Mouse (Mus musculus): Measurements from ENCODE around the gene Lrig1.

Lrig1 gene

DNA sequence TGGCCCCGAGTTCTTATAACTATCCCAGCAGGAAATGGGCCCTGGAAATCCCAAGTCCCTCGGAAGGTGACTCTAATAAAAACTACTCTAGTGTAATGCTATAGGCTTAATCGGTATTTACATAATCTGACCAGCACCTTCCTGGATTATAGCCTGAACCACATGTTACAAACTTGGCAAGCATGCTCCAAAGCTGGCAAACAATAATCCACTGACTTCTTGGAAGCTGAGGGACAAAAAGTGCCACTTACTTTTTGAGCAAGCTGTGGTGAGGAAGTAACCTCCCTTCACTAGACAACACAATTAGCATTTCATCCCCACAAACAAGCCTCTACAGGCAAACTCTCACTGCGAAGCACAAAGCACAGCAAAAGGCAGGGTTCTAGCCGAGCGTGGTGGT, 30.6 kb downstream of the Lrig1 start:
- DNase-seq, result no peak

DNA sequence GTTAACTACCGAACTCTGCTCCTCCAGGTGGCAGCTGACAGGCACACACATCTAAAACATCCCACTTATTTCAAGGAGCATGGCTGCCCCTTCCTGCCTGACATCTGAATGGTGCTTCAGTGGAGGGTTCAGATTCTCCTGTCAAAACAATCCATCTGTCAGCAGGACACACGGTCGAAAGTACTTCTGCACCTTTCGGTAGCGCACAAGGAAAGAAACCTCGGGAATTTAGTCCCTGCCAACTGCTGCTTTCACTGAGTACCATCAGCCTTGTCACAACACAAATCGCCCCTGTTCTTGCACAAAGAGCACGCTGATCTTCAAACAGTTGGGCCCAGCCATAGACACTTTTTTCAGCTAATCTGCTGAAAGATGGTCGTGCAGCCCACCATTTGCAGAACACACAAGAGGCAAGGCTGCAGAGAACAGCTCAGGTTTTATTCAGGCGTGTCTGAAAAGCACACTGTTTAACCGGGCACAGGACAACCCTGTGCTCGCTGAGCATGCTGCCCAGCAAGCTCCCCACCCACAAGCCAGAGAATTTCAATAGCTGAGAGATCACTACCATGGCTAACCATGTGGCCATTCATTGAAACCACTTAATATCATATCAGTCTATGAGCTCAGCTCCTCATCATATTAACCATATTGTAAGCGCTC, 31.6 kb downstream of the Lrig1 start:
- no peak for DNase-seq

DNA sequence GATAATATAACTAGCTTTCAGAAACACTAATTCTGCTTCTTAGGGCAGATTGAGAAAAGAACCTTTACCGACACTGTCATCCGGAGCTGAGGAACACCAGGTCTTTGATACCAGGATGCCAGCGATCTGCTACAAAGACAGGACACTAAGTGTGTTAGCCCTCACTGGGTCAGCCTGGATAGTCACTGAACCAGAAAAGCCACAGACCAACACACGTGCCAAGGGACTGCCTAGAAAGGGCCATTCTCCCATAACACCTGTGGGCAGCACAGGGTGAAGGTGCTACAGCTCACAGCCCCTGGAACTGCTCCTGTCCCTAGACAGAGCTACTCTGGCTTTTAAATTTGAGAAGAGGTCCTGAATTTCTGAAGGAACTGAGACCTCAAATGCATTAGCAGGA, 32.8 kb downstream of the Lrig1 start:
- DNase-seq, result no peak

DNA sequence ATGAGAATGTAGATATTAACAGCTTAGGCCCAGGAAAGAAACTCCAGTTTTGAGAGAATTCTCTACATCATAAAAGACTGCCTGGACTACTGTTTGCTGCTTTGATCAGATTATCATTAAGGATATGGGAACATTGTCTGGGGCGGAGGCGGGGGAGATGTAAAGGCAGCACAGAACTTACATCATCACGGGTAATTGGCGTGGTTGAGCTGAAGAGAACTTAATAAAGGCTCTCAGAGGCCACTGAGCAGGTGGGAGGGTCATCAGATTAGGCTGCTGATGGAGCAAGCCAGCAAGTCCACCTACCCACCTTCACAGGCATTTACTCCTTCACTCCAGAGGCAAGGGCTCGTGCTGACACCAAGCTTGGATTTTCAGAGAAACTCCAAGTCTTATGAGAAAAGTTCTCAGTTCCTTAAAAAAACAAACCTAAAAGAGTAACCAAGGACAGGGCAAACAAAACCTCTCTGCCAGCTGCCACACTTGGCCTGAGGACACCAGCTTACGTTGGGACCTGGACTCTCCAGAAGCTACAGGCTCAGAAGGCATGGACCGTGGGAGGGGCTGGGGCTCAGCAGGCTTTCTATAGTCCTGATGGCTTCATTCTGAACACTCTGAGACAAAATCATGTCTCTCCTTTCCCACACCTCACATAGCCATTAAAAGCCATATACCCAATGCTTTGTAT, 33.4 kb downstream of the Lrig1 start:
- DNase-seq, result no peak

DNA sequence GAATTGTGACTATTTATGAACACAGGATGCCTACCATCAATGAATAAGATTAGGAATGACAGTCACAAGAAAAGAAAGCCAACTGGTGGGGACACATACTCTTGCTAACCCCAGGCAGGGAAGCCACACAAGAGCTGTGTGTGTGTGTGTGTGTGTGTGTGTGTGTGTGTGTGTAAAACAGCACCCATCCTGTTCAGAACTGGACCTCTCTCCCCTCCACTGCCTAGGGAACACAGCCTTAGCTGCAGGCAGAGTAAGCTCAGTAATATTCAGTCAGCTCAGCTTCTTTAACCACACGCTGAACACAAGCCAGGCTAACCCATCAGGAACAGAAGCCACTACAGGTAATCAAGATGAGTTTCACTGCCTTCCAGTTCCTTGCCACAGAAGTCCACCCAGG, 34.3 kb downstream of the Lrig1 start:
- no peak for DNase-seq

DNA sequence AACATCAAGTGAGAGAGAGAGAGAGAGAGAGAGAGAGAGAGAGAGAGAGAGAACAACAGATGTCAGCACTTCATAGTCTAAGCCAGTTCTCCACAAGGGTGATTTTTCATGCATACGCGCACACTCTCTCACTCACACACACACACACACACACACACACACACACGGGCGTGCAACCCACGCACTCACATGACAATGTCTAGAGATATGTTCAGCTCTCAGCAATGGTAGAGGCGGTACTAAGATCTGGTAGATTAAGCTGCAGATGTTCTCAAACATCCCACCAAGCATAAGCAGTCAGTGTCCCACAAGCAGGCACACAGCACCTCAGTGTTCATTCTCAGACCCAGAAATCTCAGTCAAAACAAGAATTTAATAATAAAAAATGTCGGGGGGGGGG, 34.7 kb downstream of the Lrig1 start:
- no peak for DNase-seq

DNA sequence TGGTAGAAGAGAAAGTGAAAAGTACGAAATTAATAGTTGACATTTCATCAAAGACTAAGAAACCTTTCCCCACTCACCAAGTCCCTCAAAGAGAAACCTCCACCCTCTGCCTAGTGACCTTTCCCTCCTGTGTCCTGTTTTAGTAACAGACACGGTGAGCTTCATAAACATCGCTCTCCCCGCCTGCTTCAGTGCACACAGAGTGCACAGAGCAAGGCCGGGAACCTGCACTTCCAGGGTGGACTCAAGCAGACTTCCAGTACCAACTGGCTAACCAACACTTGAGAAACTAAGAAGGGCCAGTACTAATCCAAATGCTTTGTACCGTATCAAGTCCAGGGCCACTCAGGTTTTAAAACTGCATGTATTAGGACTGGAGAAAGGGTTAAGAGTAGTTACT, 36.0 kb downstream of the Lrig1 start:
- no peak for DNase-seq

DNA sequence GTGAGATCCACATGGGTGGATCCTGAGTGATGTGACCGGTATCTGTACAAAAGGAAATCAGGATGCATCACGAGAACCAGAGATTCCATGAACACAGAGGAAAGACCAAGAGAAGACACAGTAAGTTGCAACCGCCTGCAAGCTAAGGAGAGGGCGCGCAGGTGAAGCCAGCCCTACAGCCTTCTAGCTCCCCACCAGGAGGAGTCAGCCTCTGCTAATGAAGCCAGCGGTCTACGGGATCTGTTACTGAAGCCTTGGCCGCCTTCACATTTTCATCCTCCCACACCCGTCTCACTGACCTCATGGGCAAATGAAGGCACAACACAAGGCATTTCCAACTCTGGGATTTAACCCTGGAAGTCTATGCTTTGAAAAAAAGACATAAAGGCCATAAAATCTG, 38.0 kb downstream of the Lrig1 start:
- DNase-seq, result no peak

DNA sequence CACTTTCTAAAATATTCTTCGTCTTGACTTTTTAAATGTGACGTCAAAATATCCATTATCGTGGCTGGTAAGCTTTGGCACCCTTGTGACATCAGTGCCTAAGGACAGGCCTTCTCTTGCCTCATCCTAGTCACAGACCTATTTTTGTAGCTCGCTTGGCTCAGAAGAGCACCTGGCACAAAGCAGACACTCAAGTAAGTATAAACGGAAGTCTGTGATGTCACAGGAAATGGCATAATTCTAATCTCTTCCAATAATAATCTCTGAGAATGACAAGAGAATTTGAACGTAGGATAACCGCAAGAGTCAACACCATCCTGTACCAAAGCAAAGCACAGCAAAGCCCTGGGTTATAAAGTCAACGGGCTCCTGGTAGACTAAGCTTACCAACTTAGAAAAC, 38.6 kb downstream of the Lrig1 start:
- DNase-seq, result no peak

DNA sequence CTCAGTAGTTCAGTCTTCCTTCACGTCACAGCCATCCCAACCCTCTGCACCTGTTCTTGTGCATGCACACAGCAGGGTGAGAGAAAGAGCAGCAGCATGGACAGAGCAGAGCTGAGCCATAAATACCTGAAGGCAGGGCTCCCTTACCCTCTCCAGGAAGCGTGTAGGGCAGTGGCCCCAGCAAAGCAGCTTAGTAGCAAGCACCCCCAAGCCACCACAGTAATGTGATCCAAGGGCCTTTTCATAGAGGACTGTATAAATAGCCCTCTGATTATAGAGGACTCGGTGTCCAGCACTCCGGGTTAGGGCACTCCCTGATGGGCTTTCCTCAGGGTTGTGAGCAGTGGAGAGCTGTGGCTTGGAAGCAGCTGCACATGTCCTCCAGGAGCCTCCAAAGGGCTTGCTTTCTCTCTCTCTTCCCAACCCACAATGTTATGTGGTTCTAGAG, 40.0 kb downstream of the Lrig1 start:
- DNase-seq, result no peak

DNA sequence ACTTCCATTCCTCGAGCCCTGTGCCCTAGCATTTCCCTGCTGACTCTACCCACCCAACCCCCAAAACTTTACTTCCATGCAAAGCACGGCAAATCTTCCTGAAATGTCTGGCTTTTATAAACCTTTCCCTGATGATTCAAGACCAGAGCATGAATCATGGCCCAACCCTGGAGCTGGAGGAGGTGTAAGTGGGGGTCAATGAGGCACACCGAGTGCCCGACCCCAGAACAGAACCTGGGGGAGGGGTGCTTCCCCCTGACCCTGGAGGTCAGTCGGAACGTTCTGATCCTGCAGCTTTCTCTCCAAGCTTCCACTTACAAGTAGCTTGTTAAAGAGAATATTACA, 41.9 kb downstream of the Lrig1 start:
- no peak for DNase-seq

DNA sequence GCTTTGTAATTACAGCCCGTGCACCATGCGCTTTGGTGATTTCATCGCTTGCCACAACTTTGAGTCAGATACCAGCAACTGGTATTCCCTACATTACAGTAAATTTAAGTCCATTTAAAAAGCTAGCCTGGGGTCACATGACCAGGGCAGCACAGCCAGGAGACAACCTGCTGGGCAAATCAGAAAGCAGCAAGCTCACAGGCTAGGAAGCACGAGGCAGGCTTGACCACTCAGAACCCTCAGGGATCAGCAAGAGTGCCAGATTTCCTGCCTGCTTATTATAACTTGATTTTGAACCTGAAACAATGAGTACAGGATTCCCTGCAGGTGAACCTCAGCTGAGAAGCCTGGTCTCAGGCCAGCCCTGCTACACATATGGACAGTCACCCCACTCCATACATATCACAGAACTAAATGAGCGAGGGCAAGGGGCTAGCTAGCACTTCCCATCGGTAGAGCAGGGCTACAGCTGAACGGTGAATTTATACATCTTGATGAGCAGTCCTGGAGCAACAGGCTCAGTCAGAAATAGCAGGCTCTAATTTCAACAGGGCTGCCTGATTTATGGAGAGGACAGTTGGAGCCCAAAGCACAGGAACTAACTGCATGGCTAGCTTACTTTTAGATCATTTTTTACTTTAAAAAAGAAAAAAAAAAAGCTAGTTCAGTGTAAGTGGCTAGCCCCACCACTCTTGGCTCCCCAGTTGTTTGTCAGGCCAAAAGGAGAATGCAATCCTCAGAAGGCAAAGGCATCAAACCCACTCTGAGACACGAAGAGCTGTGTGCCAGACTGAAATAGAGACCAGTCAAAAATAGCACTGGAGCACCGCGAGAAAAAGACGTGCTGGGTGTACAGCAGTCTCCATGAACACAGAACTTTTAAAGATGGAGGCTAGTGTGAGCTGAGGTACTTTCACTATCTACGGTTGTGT, 42.5 kb downstream of the Lrig1 start:
- no peak for DNase-seq

DNA sequence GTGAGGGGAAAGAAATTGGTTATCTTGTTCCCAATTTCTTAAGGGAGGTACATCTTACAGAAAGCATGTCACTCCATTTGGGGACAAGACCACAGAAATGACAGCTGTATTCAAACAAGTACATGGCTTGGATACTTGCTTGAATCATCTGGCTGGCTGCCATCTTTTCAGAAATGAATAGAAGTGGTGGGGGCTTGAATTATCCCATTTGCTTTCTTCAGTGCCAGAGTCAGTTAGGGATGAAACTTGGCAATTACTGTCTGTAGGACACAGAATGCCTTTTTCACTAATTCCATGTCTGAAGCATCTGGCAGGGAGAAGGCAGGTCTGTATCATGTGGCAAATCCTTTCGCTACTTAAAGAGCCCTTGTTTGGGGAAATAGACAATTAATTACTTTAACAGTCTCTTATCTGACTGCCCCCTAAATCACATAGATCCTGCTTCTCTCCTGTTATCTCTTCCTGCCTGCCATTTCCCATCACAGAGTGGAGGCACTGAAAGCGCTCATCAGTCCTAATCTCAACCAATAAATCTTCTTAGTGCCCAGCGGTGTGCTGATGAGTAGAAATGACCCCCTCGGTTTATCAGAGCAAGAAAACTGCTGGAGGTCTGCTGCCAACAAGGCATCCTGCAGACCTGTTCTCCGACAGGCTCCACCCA, 44.0 kb downstream of the Lrig1 start:
- DNase-seq, result no peak

DNA sequence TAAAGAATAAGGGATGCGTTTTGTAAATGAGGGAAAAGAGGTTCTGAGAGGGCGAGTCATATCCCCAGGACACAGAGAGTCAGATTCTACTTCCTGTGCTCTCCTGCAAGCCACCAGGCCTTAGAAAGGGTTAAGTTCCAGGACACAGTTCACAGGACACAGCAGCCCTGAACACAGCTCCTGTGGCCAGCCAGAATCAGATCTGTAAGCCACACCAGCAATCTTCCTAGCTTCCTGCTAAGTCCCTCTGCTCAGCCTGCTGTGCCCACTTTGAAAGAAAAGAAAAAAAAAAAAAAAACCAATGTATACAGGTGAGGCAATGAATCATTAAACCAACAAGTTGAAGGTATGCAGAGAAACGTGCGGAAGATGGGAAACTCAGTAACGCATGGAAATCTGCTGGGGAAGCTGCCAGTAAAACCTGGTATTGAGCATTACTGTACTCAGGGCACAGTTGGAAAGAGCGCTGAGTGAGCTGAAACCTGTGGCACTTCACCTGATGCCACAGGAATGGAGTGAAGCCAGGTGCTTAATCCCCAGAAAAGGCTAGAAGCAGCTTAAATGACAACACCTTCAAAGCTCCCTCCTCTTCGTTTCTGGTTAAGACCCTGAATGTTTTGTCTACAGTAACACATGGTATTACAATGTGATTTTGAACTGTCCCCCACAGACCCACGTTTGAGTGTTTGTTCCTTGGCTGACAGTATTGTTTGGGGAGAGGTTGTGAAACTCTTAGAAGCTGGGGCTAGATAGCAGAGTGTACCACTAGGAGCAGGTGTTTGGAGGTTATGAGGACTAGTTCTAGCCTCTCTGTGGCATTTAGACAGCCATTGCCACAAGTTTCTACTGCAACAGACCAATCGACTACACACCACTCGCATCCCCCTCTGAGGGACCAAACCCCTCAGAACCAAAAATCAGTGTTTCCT, 46.3 kb downstream of the Lrig1 start:
- no peak for DNase-seq

DNA sequence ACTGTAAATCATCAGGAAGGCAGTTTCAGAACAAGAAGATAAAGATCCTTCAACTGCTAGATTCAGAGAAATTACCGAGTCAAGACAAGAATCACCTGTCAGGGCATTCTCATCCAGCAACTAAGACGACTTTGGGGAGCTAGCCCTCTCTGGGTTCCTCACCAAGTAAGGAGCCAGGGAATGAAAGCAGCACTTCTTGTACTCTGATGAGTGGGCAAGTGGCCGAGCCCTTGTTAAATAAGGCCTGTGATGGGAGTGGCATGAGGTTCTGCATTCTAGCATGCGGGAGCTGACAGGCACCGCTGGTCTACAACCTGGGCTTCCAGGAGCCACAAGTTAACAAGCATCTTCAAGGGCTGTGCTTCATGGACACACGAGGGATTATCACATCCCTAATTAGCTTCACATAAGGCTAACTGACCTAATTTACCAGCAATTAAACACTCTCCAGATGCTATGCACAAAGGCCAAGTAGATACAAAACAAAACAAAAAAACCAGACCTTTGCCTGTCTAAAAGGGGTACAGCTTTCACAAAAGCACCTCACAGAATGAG, 47.2 kb downstream of the Lrig1 start:
- DNase-seq, result no peak

DNA sequence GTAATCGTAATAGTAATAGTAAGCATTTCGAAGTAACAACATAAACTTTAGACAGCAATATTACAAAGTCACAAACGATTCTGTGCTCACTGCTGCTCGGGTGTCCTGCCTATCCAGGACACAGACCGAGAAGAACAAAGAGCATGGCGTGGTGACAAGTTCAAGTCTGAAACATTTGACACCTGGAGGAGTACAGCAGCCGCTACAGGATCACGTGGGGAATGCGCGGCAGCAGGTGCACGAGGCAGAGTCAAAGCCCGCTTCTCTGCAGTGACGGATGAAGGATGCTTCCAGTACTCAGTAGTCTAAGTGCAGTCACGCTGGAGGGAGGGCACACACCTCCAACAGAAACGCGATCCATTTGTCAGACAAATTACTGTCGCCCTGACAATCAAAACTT, 48.4 kb downstream of the Lrig1 start:
- no peak for DNase-seq

DNA sequence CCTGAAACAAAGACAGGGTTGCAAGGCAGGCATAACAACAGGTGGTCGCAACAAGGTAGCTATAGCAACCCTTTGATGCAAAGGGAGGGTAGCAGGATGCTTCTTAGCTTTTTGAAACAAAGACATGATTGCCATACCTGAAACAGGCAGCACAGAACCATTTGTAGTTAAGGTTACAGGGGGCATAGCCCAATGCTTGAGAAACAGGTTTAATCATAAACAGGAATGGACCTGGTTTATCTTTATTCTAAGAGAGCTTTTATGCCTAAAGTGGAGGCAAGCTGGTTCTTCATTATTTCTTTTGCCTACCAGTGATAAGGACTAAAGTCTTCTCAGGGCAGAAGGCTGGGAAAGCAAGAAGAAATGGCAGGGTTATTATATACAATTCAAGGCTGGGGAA, 50.3 kb downstream of the Lrig1 start:
- no peak for DNase-seq

DNA sequence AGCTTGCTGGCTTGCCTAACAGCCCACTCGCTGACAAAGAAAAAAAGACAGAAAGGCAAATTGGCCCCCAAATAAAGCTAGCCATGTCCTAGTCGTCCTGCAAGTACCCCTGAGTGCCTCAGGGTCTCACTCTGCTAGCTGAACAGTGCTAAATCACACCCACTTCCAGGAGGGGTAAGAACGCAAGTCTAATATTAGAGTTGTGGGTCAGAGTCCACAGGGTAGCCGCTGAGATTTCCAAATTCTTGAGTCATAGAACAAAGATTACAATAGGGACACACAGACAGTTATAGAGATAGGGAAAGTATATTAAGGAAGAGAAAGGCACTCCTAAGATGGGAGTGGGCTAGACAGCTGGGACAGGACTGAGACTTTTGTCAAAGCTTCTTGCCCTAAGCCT, 51.5 kb downstream of the Lrig1 start:
- DNase-seq, result no peak

DNA sequence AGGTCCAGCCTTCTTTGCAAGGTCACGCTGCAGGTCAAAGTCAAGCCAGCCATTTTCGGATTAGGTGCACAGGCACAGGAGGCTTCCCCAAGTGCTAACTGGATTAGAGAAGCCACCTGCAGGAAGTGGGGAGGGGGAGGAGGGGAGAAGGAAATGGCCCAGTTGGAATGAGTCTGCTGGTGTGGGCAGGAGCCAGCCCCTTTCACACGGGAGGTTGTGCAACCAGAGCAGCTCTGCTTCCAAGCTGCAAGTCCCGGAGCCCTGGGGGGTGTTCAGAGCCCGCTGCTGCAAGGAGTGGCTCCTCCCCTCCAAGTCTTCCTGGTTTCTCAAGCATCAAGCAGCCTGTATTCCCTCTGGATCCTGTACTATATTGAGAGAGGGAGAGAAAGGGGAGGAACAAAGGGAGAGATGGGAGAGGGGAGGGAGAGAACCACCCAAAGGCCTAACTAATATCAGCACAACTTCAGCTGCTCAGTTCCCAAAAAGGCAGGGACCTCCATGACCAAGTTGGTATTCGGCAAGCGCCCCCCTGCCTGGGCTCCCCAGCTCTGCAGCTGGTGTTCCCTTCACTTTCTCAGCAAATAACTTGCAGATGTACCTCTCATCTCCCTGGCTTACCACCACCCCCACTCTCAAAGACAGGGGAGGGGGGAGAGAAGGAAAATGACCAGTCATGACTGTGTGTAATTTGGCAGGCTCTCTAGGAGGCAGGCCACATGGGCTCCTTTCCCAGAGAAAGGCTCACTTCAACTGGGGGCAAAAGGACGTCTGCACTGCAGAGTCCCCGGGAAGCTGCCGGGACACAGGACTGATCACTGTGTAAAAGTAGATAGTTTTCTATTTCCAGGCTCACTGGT, 52.2 kb downstream of the Lrig1 start:
- DNase-seq, result peak; percentile 46

DNA sequence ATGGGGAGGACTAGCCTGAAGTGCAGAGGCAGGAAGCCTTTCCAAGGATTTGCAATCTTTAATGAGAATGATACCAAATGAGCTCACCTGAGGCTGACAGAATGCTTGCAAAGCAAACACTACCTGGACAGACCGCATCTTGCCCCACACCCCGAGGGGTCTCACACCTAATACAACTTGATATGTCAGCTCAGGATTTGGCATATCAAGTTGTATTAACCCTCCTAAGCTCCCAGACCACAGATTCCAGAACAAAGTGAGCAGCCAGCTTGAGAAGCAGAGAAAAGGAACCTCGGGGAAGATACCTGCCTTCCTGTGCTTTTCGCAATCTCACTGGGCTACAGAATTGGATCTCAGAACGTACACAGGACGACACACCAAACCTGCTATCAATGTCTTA, 53.1 kb downstream of the Lrig1 start:
- DNase-seq, result no peak

DNA sequence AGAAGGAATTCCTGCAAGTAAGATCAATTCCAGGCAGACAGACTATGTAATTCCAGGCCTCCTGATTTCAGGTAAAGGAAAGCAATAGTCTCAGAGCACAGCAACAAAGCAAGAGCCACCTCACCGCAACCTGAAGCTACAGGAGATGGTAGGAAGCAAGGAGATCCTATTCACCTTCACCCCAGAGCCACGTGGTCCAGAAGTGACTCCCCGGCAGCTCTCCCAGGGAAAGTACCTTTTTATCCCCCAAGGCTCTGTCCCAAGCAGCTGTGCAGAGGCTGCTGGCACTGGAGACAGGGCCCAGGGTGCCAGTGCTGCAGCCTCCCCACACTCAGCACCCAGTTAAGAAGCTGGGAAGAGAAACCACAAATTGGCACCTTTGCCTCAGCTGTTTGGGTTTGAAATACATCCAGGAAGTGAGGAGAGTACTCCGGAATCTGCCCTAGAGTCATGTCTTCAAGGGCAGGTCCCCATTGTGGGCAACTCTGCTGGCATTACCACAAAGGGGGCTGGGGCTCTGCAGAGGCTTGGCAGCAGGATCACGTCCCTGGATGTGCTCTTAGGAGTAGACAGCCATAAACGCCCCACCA, 53.6 kb downstream of the Lrig1 start:
- no peak for DNase-seq
